Mouse (Mus musculus) liver, embryonic 15.5 days (tissue): ENCODE results near the gene Camk2g. TPM values are rescaled to one million over a fixed set of nuclear protein-coding genes. Genes with fewer than 3 reads are reported as not detected.

Experiments used
- ATAC-seq: fragments of 200-750 bp; cut with Nextera tagmentation; 2 replicates; pipeline ENCODE4 v1.8.0; 2017; ENCODE audit warnings: moderate number of reproducible peaks, mild to moderate bottlenecking, moderate library complexity; ENCODE audit not compliant: insufficient read depth
- H3K27ac ChIP-seq: fragments of 300-500 bp; sonication (generic); replicated peaks from 2 replicates; pipeline ENCODE4 v1.5.1; 2015; ENCODE audit warnings: mild to moderate bottlenecking, inconsistent platforms
- H3K27me3 ChIP-seq: fragments of 300-500 bp; sonication (generic); 2 replicates; pipeline ENCODE4 v1.6.1; 2015; ENCODE audit warnings: mild to moderate bottlenecking, inconsistent platforms
- H3K36me3 ChIP-seq: fragments of 300-500 bp; sonication (generic); replicated peaks from 2 replicates; pipeline ENCODE4 v1.6.1; 2015; ENCODE audit warnings: moderate library complexity, mild to moderate bottlenecking, inconsistent platforms
- H3K4me1 ChIP-seq: fragments of 300-500 bp; sonication (generic); replicated peaks from 2 replicates; pipeline ENCODE4 v1.6.1; 2015; ENCODE audit warnings: inconsistent platforms
- H3K4me2 ChIP-seq: fragments of 300-500 bp; sonication (generic); 2 replicates; pipeline ENCODE4 v1.6.1; 2015; ENCODE audit warnings: moderate library complexity, mild to moderate bottlenecking, inconsistent platforms
- H3K4me3 ChIP-seq: fragments of 300-500 bp; sonication (generic); replicated peaks from 2 replicates; pipeline ENCODE4 v1.5.1; 2015; ENCODE audit warnings: mild to moderate bottlenecking, inconsistent platforms
- H3K9ac ChIP-seq: fragments of 300-500 bp; sonication (generic); 2 replicates; pipeline ENCODE4 v1.6.1; 2015; ENCODE audit warnings: moderate library complexity, mild to moderate bottlenecking, inconsistent platforms
- H3K9me3 ChIP-seq: fragments of 300-500 bp; sonication (generic); replicated peaks from 2 replicates; pipeline ENCODE4 v1.6.1; 2016; ENCODE audit warnings: inconsistent platforms
- WGBS: fragments of 180-500 bp; shearing (Covaris S2); methylation state at CpG from one replicate; pipeline ENCODE4 v1.1.7; 2015; ENCODE audit warnings: mixed read lengths; ENCODE audit not compliant: insufficient replicate concordance; 5-methylcytosine and 5-hydroxymethylcytosine counted together
- polyA plus RNA-seq: library from polyadenylated mRNA; unstranded; fragments of >200 nt; fragmentation: Nextera tagmentation; extraction: Ambion mirVana; gene quantifications from 2 replicates; pipeline ENCODE4 v1.2.1, GENCODE M21; 2015

Gene Camk2g
- polyA plus RNA-seq, 1 experiment from 2014 or later = 5.7 TPM

DNA sequence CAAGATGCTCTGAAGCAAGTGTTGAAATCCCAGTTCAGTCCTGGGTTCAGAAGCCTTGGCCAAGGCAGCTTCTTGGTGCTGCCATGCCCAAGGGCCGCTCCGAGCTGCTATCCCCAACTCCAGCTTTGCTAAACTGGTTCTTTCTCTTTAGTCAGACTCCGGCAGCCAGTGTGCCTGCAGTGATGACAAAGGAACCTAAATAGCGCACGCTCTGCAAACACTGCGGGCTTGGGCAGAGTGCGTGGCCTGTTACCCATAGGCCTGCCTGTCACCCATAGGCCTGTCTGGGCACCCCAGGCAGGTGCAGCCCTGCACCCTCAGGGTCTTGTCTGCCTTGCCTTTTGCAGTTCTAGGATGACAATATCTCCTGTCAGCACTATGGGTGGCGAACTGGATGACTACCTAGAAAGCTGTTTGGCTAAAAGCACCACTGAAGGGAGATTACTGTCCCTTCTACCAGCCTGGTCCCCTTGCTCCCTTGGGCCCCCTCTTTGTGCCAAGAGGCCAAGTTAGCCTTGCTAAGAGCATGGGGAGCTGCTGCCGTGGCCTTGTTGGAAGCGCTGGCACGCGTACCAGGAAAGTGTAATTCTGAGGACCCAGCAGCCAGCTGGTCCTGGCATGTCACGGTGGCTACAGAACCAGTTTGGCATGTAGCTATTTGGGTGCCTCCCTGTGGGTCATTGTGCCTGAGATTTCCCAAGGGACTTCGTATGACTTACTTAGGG, 12.4 kb upstream of the Camk2g start:
- no peak overlapping the region for H3K9ac ChIP-seq
- H3K9me3 ChIP-seq = no peaks in the 10 kb centered on the region
- ATAC-seq = no peak
- no peaks in the 10 kb centered on the region for H3K36me3 ChIP-seq
- H3K27me3 ChIP-seq = peaks cover 8% of the 10 kb centered on the region
- no peak overlapping the region for H3K27ac ChIP-seq
- 77% methylated on average over 14 of the region's 14 CpGs for WGBS
- no peak overlapping the region for H3K4me2 ChIP-seq
- H3K4me3 ChIP-seq = no peak overlapping the region
- peaks cover 3% of the 10 kb centered on the region for H3K4me1 ChIP-seq

DNA sequence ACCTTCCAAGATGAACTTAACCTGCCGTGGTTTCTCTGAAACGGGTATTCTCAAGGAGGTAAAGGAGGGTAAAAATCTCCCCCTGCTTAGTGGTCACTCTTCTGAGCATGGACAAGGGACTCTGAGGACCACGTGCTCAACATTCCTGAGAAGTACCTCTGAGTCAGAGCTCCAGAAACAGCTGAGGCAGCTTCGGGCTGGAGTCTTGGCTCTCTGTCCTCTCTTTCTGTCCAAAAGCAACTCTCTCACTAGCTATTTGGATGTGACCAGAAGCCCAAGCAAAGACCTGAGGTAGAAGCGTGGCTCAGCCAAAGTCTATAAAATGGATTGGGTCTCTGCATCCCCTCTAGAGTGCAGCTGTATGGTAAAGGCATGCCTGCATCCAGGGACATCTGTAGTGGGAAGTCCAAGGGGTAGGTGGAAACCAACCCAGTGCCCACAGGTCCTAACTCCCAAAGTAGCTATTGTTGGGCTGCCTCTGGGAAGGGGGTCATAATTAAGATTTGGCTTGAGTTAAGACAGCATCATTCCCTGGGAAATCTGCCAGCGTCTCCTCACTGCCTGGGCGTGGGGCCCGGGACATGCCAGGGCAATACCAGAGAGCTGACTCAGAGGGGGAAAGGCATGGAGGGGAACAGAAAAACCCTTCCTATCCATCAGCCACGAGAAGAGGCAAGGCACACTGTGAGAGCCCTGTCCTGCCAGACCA, 11.2 kb upstream of the Camk2g start:
- Histone ChIP-seq H3K27ac (no peak overlapping the region), H3K4me1 (peaks cover 3% of the 10 kb centered on the region), H3K9me3 (no peaks in the 10 kb centered on the region), H3K27me3 (peaks cover 8% of the 10 kb centered on the region), H3K4me2 (no peak overlapping the region), H3K4me3 (no peak overlapping the region), H3K9ac (no peak overlapping the region), H3K36me3 (no peaks in the 10 kb centered on the region)
- no peak for ATAC-seq
- 53% methylated on average over 9 of the region's 9 CpGs for WGBS

DNA sequence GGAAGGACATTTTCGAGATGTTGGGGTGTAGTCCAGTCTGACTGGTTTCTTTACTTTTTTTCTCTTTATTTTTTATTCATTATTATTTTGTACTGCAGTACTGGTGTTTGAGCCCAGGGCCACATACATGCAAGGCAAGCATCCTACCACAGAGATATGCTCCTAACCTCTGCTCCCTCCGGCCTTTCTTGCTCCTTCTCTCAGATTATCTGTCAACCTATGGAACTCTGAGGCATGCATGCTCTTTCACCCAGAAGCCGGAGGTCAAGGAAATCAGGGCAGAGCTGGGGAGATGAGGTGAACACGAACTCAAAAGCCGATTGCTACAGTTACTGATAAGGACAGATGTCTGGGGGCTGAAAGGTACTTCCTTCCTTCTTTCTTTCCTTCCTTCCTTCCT, 10.6 kb upstream of the Camk2g start:
- Histone ChIP-seq H3K9me3 (no peaks in the 10 kb centered on the region), H3K4me2 (no peak overlapping the region), H3K4me1 (peaks cover 3% of the 10 kb centered on the region), H3K36me3 (no peaks in the 10 kb centered on the region), H3K4me3 (no peak overlapping the region), H3K9ac (no peak overlapping the region), H3K27me3 (peaks cover 8% of the 10 kb centered on the region), H3K27ac (no peak overlapping the region)
- 44% methylated on average over 5 of the region's 5 CpGs for WGBS
- no peak for ATAC-seq

DNA sequence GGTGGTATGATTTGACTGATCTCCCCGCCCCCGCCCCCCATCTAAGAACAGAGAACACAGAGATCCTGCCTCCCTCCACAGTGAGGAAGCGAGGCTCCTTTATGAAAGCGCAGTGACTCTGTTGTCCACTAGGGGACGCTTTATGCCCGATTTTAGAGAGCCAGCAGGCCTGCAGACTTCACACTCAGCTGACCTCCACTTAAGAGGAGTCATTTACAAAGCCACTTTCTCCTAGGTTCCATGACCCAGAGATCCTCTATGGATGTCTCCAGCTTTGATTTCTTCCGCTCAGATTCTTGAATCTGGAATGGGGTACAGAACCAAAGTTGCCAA, 9.7 kb upstream of the Camk2g start:
- H3K4me3 ChIP-seq = no peak overlapping the region
- H3K9ac ChIP-seq = no peak overlapping the region
- no peaks in the 10 kb centered on the region for H3K9me3 ChIP-seq
- 2% methylated on average over 7 of the region's 7 CpGs for WGBS
- no peak overlapping the region for H3K4me2 ChIP-seq
- no peak for ATAC-seq
- peaks cover 8% of the 10 kb centered on the region for H3K27me3 ChIP-seq
- no peaks in the 10 kb centered on the region for H3K36me3 ChIP-seq
- H3K27ac ChIP-seq = no peak overlapping the region
- peaks cover 4% of the 10 kb centered on the region for H3K4me1 ChIP-seq

DNA sequence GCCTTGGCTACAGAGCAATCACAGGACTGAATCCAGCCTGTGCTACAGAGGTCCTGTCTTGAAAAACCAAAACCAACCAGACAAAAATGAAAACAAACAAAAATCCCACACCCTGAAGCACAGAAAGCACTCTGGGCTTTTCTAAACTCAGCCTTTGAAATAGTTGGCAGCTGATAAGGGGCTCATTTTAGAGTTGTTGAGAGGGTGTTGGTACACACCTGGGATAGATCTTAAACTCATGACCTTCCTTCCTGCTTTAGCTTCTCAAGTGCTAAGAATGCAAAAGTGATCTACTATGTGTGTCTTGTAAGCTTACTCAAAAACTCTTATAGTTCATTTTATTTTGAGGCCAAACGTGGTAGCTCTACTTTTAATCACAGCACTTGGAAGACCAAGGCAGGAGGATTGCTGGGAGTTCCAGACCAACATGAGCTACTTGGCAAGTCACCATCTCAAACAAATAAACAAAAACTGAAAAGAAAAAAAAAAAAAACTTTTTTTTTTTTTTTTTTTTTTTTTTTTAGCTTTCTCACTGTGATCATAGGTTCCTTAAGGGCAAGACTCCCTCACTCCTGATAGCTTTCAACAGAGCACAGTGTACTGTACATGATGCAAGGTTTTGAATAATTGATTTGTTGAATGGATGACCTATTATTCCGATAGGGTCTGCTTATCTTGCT, 9.2 kb upstream of the Camk2g start:
- no peaks in the 10 kb centered on the region for H3K36me3 ChIP-seq
- no peaks in the 10 kb centered on the region for H3K9me3 ChIP-seq
- ATAC-seq = no peak
- H3K27ac ChIP-seq = no peak overlapping the region
- WGBS = 36% methylated on average over 2 of the region's 2 CpGs
- peaks cover 6% of the 10 kb centered on the region for H3K4me1 ChIP-seq
- no peak overlapping the region for H3K9ac ChIP-seq
- H3K27me3 ChIP-seq = peaks cover 8% of the 10 kb centered on the region
- no peak overlapping the region for H3K4me2 ChIP-seq
- H3K4me3 ChIP-seq = no peak overlapping the region

DNA sequence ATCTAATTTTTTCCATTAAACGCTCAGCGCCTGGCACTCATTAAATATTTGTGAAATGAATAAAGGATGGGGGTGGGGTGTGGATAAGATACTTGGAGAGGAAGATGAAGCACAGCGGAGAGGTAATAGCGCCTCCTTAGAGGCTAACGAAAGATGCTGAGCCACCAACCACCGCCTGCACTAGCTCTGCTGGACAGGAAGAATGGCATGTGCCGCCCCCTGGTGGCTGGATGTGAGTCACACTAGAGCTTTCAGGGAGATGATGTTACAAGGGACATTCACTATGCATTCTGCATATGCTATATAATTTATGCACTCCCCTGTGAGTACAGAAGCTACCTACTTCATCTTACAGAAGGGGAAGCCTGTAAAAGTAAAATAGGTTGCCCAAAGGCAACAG, 4.9 kb upstream of the Camk2g start:
- 3% methylated on average over 7 of the region's 7 CpGs for WGBS
- no peak overlapping the region for H3K27ac ChIP-seq
- H3K36me3 ChIP-seq = no peaks in the 10 kb centered on the region
- H3K4me3 ChIP-seq = no peak overlapping the region
- H3K4me2 ChIP-seq = no peak overlapping the region
- no peak overlapping the region for H3K9ac ChIP-seq
- H3K27me3 ChIP-seq = peaks cover 7% of the 10 kb centered on the region; the same call in 1 of the 2 replicates
- peaks cover 26% of the 10 kb centered on the region for H3K4me1 ChIP-seq
- no peaks in the 10 kb centered on the region for H3K9me3 ChIP-seq
- no peak for ATAC-seq

DNA sequence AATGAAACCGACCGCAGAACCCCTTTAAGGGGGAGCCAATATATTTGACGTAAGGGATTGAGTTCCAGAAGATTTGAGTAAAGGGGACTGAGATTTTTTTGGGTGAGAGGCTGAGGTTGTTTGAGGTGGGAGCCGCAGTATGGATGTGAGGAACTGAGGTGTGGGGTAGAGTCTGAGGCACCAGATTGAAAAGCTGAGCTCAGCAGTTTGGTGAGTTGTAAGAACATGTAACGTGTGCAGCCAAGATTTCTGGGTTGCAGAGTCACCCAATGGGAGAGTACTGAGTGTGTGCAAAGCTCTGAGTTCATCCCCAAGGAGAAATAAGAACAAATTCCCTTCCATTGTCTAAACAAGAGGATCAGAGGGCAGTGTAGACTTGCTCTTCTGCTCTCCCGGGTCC, 4.4 kb upstream of the Camk2g start:
- no peak overlapping the region for H3K9ac ChIP-seq
- no peak for ATAC-seq
- H3K9me3 ChIP-seq = no peaks in the 10 kb centered on the region
- H3K4me2 ChIP-seq = no peak overlapping the region
- no peak overlapping the region for H3K27ac ChIP-seq
- H3K4me3 ChIP-seq = no peak overlapping the region
- H3K27me3 ChIP-seq = peaks cover 7% of the 10 kb centered on the region; the same call in 1 of the 2 replicates
- H3K4me1 ChIP-seq = peaks cover 25% of the 10 kb centered on the region
- H3K36me3 ChIP-seq = no peaks in the 10 kb centered on the region
- 70% methylated on average over 6 of the region's 6 CpGs for WGBS

DNA sequence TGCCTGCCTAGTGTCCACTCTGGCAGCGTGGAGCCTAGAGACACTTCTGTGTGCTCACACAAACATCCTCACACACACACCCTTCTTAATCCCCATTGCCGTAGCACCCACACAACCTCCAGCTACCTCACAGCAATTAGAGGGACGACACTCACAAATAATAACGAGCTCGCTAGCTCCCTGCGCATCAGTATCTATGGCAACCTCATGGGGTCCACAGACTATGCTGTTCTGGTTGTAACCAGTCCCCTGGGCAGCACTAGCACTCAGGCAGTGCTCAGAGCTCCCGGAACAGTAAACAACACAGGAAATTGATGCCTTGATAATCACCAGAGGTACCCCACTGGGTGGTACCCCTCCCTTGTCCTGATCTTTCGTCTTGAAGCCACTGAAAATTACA, 2.8 kb upstream of the Camk2g start:
- Histone ChIP-seq H3K27me3 (peaks cover 7% of the 10 kb centered on the region; the same call in 1 of the 2 replicates), H3K4me2 (no peak overlapping the region), H3K9ac (no peak overlapping the region), H3K4me3 (no peak overlapping the region), H3K27ac (no peak overlapping the region), H3K36me3 (no peaks in the 10 kb centered on the region), H3K9me3 (no peaks in the 10 kb centered on the region), H3K4me1 (peaks cover 34% of the 10 kb centered on the region)
- no peak for ATAC-seq
- 64% methylated on average over 8 of the region's 8 CpGs for WGBS

DNA sequence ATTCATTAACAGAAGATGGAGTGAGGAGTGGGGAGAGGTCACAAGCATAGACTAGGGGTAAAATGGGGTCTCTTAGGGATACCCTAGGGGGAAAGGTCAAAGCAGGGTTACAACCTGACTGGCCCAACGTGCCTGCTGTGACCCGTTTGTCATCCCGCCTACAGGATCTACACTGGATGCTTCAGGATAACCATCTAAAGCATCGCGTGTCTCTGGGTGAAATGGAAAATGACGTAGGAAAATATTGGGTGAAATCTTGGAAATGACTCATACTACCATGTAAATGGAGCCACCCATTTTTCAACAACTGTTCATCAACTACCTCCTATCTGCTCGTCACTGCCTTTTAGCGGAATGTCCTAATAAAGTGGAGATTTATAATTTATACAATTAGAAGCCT, 2.3 kb upstream of the Camk2g start:
- Histone ChIP-seq H3K9ac (no peak overlapping the region), H3K27ac (no peak overlapping the region), H3K4me2 (no peak overlapping the region), H3K4me1 (peaks cover 34% of the 10 kb centered on the region), H3K27me3 (peaks cover 7% of the 10 kb centered on the region; the same call in 1 of the 2 replicates), H3K36me3 (0 out of 2 replicates have a peak, but pooled peaks cover under 1% of the 10 kb centered on the region), H3K4me3 (no peak overlapping the region), H3K9me3 (no peaks in the 10 kb centered on the region)
- WGBS = 75% methylated on average over 8 of the region's 8 CpGs
- ATAC-seq = no peak

DNA sequence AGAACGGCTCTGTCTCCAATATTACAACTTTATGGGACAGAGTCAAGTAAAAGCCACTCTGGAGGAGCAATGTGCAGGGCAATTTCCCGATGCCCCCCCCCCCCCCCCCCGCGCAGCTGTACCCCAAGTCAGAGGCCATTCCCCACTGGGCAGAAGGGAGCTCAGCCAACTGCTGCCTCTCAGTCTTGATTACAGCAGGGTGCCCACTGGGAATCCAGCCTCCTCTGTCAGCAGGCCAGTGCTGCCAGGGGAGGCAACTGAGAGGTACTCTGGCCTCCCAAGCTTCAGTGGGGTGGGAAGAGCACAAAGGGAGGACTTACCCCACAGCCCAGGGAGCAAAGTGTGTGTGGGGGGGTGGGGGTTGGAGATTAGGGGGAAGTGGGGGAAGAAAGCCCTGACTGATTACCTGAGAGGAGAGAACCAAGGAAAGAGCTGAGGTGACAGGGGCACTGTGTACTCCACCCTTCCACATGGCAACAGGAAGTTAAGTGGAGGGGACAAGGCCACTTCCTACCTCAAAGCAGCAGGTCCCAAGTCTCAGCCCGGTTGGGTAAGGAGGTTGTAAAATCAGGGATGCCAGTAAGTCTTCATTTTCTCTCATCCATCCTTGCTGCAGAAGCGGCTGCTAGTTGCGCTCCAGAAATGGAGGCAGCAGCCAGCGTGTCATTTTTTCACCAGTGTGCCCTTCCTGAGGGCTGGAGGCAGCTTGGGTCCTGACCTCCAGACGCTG, 1.7 kb upstream of the Camk2g start:
- no peak overlapping the region for H3K4me3 ChIP-seq
- no peak overlapping the region for H3K9ac ChIP-seq
- H3K27me3 ChIP-seq = peaks cover 7% of the 10 kb centered on the region; the same call in 1 of the 2 replicates
- H3K27ac ChIP-seq = no peak overlapping the region
- peaks cover 34% of the 10 kb centered on the region for H3K4me1 ChIP-seq
- ATAC-seq = no peak
- H3K9me3 ChIP-seq = no peaks in the 10 kb centered on the region
- H3K36me3 ChIP-seq = 0 out of 2 replicates have a peak, but pooled peaks cover 7% of the 10 kb centered on the region
- H3K4me2 ChIP-seq = no peak overlapping the region
- WGBS = 53% methylated on average over 8 of the region's 9 CpGs

DNA sequence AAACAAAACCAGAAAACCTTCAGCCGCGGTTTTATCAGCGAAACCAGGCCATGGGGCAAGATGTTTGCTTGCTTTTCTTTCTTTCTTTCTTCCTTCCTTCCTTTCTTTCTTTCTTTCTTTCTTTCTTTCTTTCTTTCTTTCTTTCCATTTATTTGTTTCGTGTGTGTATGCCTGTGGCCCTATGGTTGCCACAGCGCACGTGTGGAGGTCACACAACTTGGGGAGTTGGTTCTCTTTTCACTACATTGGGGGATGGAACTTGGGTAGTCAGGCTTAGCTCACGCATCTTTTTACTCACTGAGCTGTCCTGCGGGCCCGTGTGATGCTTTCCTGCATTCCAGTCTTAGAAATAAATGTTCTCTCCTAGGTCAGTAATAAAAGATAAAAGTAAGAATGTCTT, 701 bp upstream of the Camk2g start:
- WGBS = 7% methylated on average over 9 of the region's 9 CpGs
- H3K36me3 ChIP-seq = peaks cover 15% of the 10 kb centered on the region; the same call in 1 of the 2 replicates
- no peaks in the 10 kb centered on the region for H3K9me3 ChIP-seq
- H3K4me2 ChIP-seq = peak overlapping the region; percentile 98
- peaks cover 34% of the 10 kb centered on the region for H3K4me1 ChIP-seq
- no peak for ATAC-seq
- H3K4me3 ChIP-seq = peak overlapping the region; percentile 77
- H3K9ac ChIP-seq = peak overlapping the region; percentile 63
- H3K27ac ChIP-seq = peak overlapping the region; percentile 45; the same call in 1 of the 2 replicates
- H3K27me3 ChIP-seq = peaks cover 3% of the 10 kb centered on the region; the same call in 1 of the 2 replicates
